Mouse (Mus musculus): ENCODE measurements around the gene Mrnip. TPM values are rescaled to one million over a fixed set of nuclear protein-coding genes. Genes with fewer than 3 reads are reported as not detected.

Mrnip gene
- polyA plus RNA-seq, 1 experiment from 2014 or later: 24.9 TPM

GRCm38 (mm10) chr11:50238821-50239791 is 64.9 kb downstream of the Mrnip start:
- Histone ChIP-seq H3K4me3 (ENCODE audit: low read depth, low read length) (no peak overlapping the region), H3K9me3 (replicated peaks; ENCODE audit: control insufficient read depth, low read length) (no peaks in the 10 kb centered on the region), H3K9ac (replicated peaks; ENCODE audit: low read length) (no peak overlapping the region), H3K27ac (replicated peaks; ENCODE audit: low read depth, low read length) (no peak overlapping the region), H3K4me2 (ENCODE audit: low read depth, low read length) (no peak overlapping the region), H3K4me1 (ENCODE audit: control insufficient read depth, insufficient read depth, low read length) (peaks cover 5% of the 10 kb centered on the region), H3K27me3 (ENCODE audit: control insufficient read depth, insufficient read depth, low read length) (peaks cover 18% of the 10 kb centered on the region), H3K36me3 (replicated peaks; ENCODE audit: control insufficient read depth, insufficient read depth, low read depth, low read length) (no peaks in the 10 kb centered on the region; the same call in 1 of the 2 replicates)
- no peak for DNase-seq (ENCODE audit: low spot score)
- ATAC-seq (replicated peaks; ENCODE audit: insufficient number of reproducible peaks, low FRiP score, low TSS enrichment, low read depth): no peak
- WGBS: 93% methylated on average over 9 of the region's 9 CpGs

GRCm38 (mm10) chr11:50240235-50240911 is 66.1 kb downstream of the Mrnip start:
- ATAC-seq (replicated peaks; ENCODE audit: insufficient number of reproducible peaks, low FRiP score, low TSS enrichment, low read depth) (no peak), DNase-seq (ENCODE audit: low spot score) (no peak)
- Histone ChIP-seq H3K27me3 (ENCODE audit: control insufficient read depth, insufficient read depth, low read length) (peaks cover 18% of the 10 kb centered on the region), H3K4me3 (ENCODE audit: low read depth, low read length) (no peak overlapping the region), H3K9ac (replicated peaks; ENCODE audit: low read length) (no peak overlapping the region), H3K27ac (replicated peaks; ENCODE audit: low read depth, low read length) (no peak overlapping the region), H3K9me3 (replicated peaks; ENCODE audit: control insufficient read depth, low read length) (no peaks in the 10 kb centered on the region), H3K4me2 (ENCODE audit: low read depth, low read length) (no peak overlapping the region), H3K36me3 (replicated peaks; ENCODE audit: control insufficient read depth, insufficient read depth, low read depth, low read length) (no peaks in the 10 kb centered on the region), H3K4me1 (ENCODE audit: control insufficient read depth, insufficient read depth, low read length) (peaks cover 5% of the 10 kb centered on the region)
- WGBS: 89% methylated on average over 7 of the region's 7 CpGs

- H3K9ac ChIP-seq (replicated peaks; ENCODE audit: low read length): no peak overlapping the region
- no peak for DNase-seq (ENCODE audit: low spot score)
- WGBS: 79% methylated on average over 6 of the region's 6 CpGs
These were observed 69.7 kb downstream of the Mrnip start for GRCm38 (mm10) chr11:50243926-50244325.

GRCm38 (mm10) chr11:50245269-50245668 is 71.0 kb downstream of the Mrnip start:
- H3K36me3 ChIP-seq (replicated peaks; ENCODE audit: control insufficient read depth, insufficient read depth, low read depth, low read length): no peaks in the 10 kb centered on the region
- DNase-seq (ENCODE audit: low spot score): no peak
- H3K4me2 ChIP-seq (ENCODE audit: low read depth, low read length): no peak overlapping the region
- no peak for ATAC-seq (replicated peaks; ENCODE audit: insufficient number of reproducible peaks, low FRiP score, low TSS enrichment, low read depth)
- H3K27ac ChIP-seq (replicated peaks; ENCODE audit: low read depth, low read length): no peak overlapping the region
- WGBS: 67% methylated on average over 5 of the region's 5 CpGs
- no peaks in the 10 kb centered on the region for H3K27me3 ChIP-seq (ENCODE audit: control insufficient read depth, insufficient read depth, low read length)
- no peak overlapping the region for H3K4me3 ChIP-seq (ENCODE audit: low read depth, low read length)
- no peak overlapping the region for H3K9ac ChIP-seq (replicated peaks; ENCODE audit: low read length)
- no peaks in the 10 kb centered on the region for H3K4me1 ChIP-seq (ENCODE audit: control insufficient read depth, insufficient read depth, low read length)
- no peaks in the 10 kb centered on the region for H3K9me3 ChIP-seq (replicated peaks; ENCODE audit: control insufficient read depth, low read length)

More at GRCm38 (mm10) chr11:50243926-50244325, 69.7 kb downstream of the Mrnip start:
- Histone ChIP-seq H3K9me3 (replicated peaks; ENCODE audit: control insufficient read depth, low read length) (no peaks in the 10 kb centered on the region), H3K4me1 (ENCODE audit: control insufficient read depth, insufficient read depth, low read length) (no peaks in the 10 kb centered on the region), H3K4me3 (ENCODE audit: low read depth, low read length) (no peak overlapping the region), H3K27ac (replicated peaks; ENCODE audit: low read depth, low read length) (no peak overlapping the region), H3K36me3 (replicated peaks; ENCODE audit: control insufficient read depth, insufficient read depth, low read depth, low read length) (no peaks in the 10 kb centered on the region), H3K27me3 (ENCODE audit: control insufficient read depth, insufficient read depth, low read length) (no peaks in the 10 kb centered on the region), H3K4me2 (ENCODE audit: low read depth, low read length) (no peak overlapping the region)
- ATAC-seq (replicated peaks; ENCODE audit: insufficient number of reproducible peaks, low FRiP score, low TSS enrichment, low read depth): no peak

- ATAC-seq (replicated peaks; ENCODE audit: insufficient number of reproducible peaks, low FRiP score, low TSS enrichment, low read depth): no peak
- no peak for DNase-seq (ENCODE audit: low spot score)
- Histone ChIP-seq H3K4me1 (ENCODE audit: control insufficient read depth, insufficient read depth, low read length) (peaks cover 3% of the 10 kb centered on the region), H3K4me2 (ENCODE audit: low read depth, low read length) (no peak overlapping the region), H3K36me3 (replicated peaks; ENCODE audit: control insufficient read depth, insufficient read depth, low read depth, low read length) (no peaks in the 10 kb centered on the region), H3K27me3 (ENCODE audit: control insufficient read depth, insufficient read depth, low read length) (no peaks in the 10 kb centered on the region), H3K27ac (replicated peaks; ENCODE audit: low read depth, low read length) (no peak overlapping the region), H3K9me3 (replicated peaks; ENCODE audit: control insufficient read depth, low read length) (no peaks in the 10 kb centered on the region), H3K9ac (replicated peaks; ENCODE audit: low read length) (no peak overlapping the region), H3K4me3 (ENCODE audit: low read depth, low read length) (no peak overlapping the region)
- WGBS: 78% methylated on average over 7 of the region's 7 CpGs
These were observed 74.4 kb downstream of the Mrnip start for GRCm38 (mm10) chr11:50248473-50249171.

Small RNAs within 50 kb of the gene (microRNA-seq; reads per million reads assigned to microRNA genes)
- not detected for gene Mir6919 (ENCODE audit: borderline number of aligned reads)

Other genes starting within 250 kb of the Mrnip start
- gene Rnf130, start 149.1 kb upstream of the Mrnip start, polyA plus RNA-seq (2014; fragmentation: Nextera tagmentation; extraction: Ambion mirVana): 86.0 and 98.2 TPM in 2 replicates
- 24.8 and 26.0 TPM in 2 replicates for gene Tbc1d9b, start 43.0 kb upstream of the Mrnip start, polyA plus RNA-seq (2014; fragmentation: Nextera tagmentation; extraction: Ambion mirVana)
- gene Sqstm1, start 36.4 kb downstream of the Mrnip start, polyA plus RNA-seq (2014; fragmentation: Nextera tagmentation; extraction: Ambion mirVana): 135 and 142 TPM in 2 replicates
- gene Mgat4b, start 36.4 kb downstream of the Mrnip start, polyA plus RNA-seq (2014; fragmentation: Nextera tagmentation; extraction: Ambion mirVana): 19.5 and 21.1 TPM in 2 replicates
- 0.36 and 0.57 TPM in 2 replicates for gene Ltc4s, start 64.2 kb downstream of the Mrnip start, polyA plus RNA-seq (2014; fragmentation: Nextera tagmentation; extraction: Ambion mirVana)
- 10.8 and 11.9 TPM in 2 replicates for gene Maml1, start 117.9 kb downstream of the Mrnip start, polyA plus RNA-seq (2014; fragmentation: Nextera tagmentation; extraction: Ambion mirVana)
- gene Canx, start 151.2 kb downstream of the Mrnip start, polyA plus RNA-seq (2014; fragmentation: Nextera tagmentation; extraction: Ambion mirVana): 247 and 265 TPM in 2 replicates
- gene Cby3, start 180.0 kb downstream of the Mrnip start, polyA plus RNA-seq (2014; fragmentation: Nextera tagmentation; extraction: Ambion mirVana): not detected in 2 replicates
- 823 and 855 TPM in 2 replicates for gene Hnrnph1, start 202.5 kb downstream of the Mrnip start, polyA plus RNA-seq (2014; fragmentation: Nextera tagmentation; extraction: Ambion mirVana)